Mouse (Mus musculus) lung, postnatal 4 days (tissue): ENCODE measurements around the gene Anks3.

Experiments used
- DNase-seq, 2 experiments: peaks; one replicate each; pipeline ENCODE4 v3.0.0; 2021

Anks3 gene

GRCm38 (mm10) chr16:4965392-4966129 lies 1.6 kb upstream of the Anks3 start:
- DNase-seq: no peak

- no peak for DNase-seq
These were observed 856 bp upstream of the Anks3 start for GRCm38 (mm10) chr16:4964731-4965391.

GRCm38 (mm10) chr16:4963346-4963745 lies 659 bp downstream of the Anks3 start:
- no peak for DNase-seq

GRCm38 (mm10) chr16:4960260-4960659 lies 3.7 kb downstream of the Anks3 start:
- DNase-seq: peak in 1 of 2 experiments; percentile 18

- DNase-seq: no peak
These were observed 6.6 kb downstream of the Anks3 start for GRCm38 (mm10) chr16:4957446-4957845.

- DNase-seq: no peak
These were observed 7.4 kb downstream of the Anks3 start for GRCm38 (mm10) chr16:4956609-4957008.

GRCm38 (mm10) chr16:4947378-4947777 lies 16.6 kb downstream of the Anks3 start:
- DNase-seq: no peak

GRCm38 (mm10) chr16:4946155-4946554 lies 17.9 kb downstream of the Anks3 start:
- DNase-seq: no peak

- no peak for DNase-seq
These were observed 18.6 kb downstream of the Anks3 start for GRCm38 (mm10) chr16:4945415-4945814.

- DNase-seq: no peak
These were observed 20.6 kb downstream of the Anks3 start for GRCm38 (mm10) chr16:4943431-4943830.

GRCm38 (mm10) chr16:4942868-4943267 lies 21.1 kb downstream of the Anks3 start:
- no peak for DNase-seq

GRCm38 (mm10) chr16:4941016-4941415 lies 23.0 kb downstream of the Anks3 start:
- DNase-seq: no peak

GRCm38 (mm10) chr16:4940311-4940850 lies 23.6 kb downstream of the Anks3 start:
- no peak for DNase-seq

- peak; percentile 45 to 55 for DNase-seq
These were observed 24.6 kb downstream of the Anks3 start for GRCm38 (mm10) chr16:4939412-4939811.

- DNase-seq: peak; percentile 96 to 97
These were observed 25.0 kb downstream of the Anks3 start for GRCm38 (mm10) chr16:4938989-4939388.

- DNase-seq: no peak
These were observed 25.5 kb downstream of the Anks3 start, which contains the start of gene Nudt16l1 for GRCm38 (mm10) chr16:4938461-4938860. TSS of gene Nudt16l1 (plus strand) at chr16:4938761.

GRCm38 (mm10) chr16:4937351-4938190 lies 26.4 kb downstream of the Anks3 start:
- no peak for DNase-seq

GRCm38 (mm10) chr16:4935931-4936703 lies 27.9 kb downstream of the Anks3 start:
- peak in 1 of 2 experiments; percentile 26 for DNase-seq

- DNase-seq: no peak
These were observed 28.6 kb downstream of the Anks3 start for GRCm38 (mm10) chr16:4935430-4935829.

- peak; percentile 38 to 80 for DNase-seq
These were observed 31.6 kb downstream of the Anks3 start for GRCm38 (mm10) chr16:4932429-4932828.

- DNase-seq: no peak
These were observed 35.5 kb downstream of the Anks3 start for GRCm38 (mm10) chr16:4928474-4928873.

GRCm38 (mm10) chr16:4927967-4928366 lies 36.0 kb downstream of the Anks3 start:
- DNase-seq: no peak
